Mouse (Mus musculus) heart, postnatal 0 days (tissue): Measurements from ENCODE around the gene Ezh1.

Source experiments
- CTCF ChIP-seq: IDR thresholded peaks from 2 replicates; pipeline ENCODE4 v1.5.1; 2016; ENCODE audit warnings: antibody characterized with exemption, control low read depth, low read depth
- EP300 ChIP-seq: IDR thresholded peaks from 2 replicates; pipeline ENCODE4 v1.6.1; 2016; ENCODE audit warnings: antibody characterized with exemption, low read depth

DNA sequence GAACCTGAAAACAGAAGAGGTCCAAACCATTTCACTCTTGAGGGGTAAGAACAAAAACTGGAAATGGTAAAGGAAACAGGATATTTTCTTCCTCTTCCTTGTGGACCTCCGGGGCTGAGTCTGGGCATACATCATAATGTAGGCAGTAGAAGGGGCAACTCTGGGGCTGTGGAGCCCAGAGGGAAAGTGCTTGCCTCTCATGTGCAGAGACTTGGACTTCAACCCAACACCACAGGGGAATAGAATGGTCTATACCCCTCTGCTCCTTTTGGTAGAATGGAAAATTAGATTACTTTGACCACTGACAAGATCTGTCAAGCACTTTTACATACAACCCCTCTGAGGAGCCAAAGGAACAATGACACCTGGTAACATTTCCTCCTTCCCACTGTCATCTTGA lies 31.2 kb downstream of the Ezh1 start:
- TF ChIP-seq CTCF (no peak), EP300 (no peak)
